Mouse (Mus musculus): Measurements from ENCODE around the gene Selenoo.

Gene Selenoo

DNA sequence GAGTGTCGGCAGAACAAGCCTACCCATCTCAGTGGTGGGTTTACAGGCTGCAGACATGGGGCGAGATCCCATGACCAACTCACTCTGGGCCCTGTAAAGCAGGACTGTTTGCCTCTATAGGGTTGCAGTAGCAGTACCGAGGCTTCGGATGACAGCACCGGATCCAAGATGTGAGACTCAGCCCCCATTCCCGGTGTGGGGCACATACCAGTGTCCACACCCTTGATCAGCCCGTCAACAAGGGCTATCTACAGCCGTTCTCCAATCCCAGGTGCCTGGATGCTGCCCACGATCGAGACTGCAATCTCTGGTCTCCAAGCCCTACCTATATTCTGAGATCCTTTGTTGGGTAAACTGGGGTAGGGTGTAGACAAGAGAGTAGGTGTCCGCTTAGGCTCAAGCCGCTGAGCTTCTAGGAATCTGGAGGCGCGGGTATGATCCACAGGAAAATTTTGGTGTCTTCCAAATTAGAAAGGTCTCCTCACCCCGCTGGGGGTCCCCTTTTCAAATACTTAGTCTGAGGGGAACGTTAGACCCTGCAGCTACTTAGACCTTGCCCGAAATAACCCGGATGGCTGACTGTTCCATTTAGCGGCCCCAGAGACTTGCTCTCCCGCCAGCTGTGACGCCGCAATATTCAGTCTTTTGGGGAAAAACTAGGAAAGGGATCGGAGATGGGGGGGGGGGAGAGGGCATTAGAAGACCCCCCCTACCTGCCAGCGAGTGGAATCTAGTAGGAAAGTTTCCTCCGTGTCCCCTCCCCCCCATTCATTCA, 59.8 kb downstream of the Selenoo start:
- DNase-seq (ENCODE audit: low spot score), result no peak

DNA sequence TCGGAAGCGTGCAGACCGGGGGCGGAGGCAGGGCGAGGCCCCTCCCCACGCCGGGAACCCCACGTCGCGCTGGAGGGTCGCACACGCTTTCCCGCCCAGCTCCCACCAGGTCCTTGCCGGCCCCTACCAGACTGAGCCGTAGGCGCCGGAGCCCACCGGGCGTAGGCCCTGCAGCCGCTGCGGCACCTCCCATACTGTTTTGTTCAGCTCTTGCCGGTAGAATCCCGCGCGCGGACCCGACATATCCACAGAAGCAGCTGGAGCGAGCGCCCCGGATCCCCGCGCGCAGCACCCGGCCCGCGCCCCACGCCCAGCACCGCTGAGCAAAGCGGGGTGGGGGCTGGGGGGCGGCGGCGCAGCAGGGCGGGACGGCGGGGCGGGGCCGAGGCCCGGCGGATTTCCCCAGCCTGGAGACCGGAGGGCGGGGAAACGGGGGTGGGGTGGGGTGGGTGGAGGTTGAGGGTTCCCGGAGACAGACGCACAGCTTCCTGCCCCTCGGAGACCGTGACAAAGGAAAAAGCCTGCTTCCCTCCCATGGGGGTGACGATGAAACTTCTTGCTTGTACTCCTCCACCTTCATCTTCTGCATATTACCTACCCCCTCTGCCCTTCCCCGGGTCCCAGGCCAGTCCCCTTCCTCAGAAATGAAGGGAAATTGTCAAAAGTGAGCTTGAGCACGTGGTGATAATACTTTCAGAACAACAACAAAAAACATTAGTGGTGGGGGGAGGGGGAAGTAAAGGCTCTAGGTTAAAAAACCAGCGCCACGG, 60.6 kb downstream of the Selenoo start, which contains the start of gene Mapk11:
TSS of gene Mapk11 (minus strand) at position 358 of the 770 bp plus-strand sequence.
- DNase-seq (ENCODE audit: low spot score), result no peak
